Mouse (Mus musculus) MEL (cell line): ENCODE measurements at regions not wholly inside any gene's neighbourhood (a gene's known extent, or its start where the extent isn't known, plus 50 kb on each side); places are given as distances from the start of the nearest gene placed in this dataset.

Experiments
- DNase-seq: peaks from one replicate; pipeline ENCODE4 v3.0.0; 2011; ENCODE audit warnings: low read depth, low spot score
- H3K27ac ChIP-seq: 2 replicates; pipeline ENCODE4 v1.5.1; 2012; ENCODE audit warnings: low read depth, mild to moderate bottlenecking, control low read depth, low read length, moderate library complexity; ENCODE audit not compliant: control insufficient read depth
- H3K27me3 ChIP-seq, 2 experiments: fragments of 150-350 bp in 1 of 2; sonication (generic) in 1 of 2; 2 replicates each; pipeline ENCODE4 v1.6.1; 2012; ENCODE audit warnings: low read length in 2 of 2, mild to moderate bottlenecking in 2 of 2, improper control_type of control experiment in 1 of 2, moderate library complexity in 1 of 2; ENCODE audit not compliant: insufficient read depth in 2 of 2, control insufficient read depth in 1 of 2
- H3K36me3 ChIP-seq, 2 experiments: 2 replicates each; pipeline ENCODE4 v1.6.1; 2012 to 2014; ENCODE audit warnings: low read length in 2 of 2, improper control_type of control experiment in 1 of 2, inconsistent platforms in 1 of 2, mild to moderate bottlenecking in 1 of 2; ENCODE audit not compliant: insufficient read depth in 2 of 2, control insufficient read depth in 1 of 2
- H3K4me1 ChIP-seq, 2 experiments: fragments of 150-350 bp in 1 of 2; sonication (generic) in 1 of 2; 2 replicates each; pipeline ENCODE4 v1.6.1; 2012; ENCODE audit warnings: low read length in 2 of 2, improper control_type of control experiment in 1 of 2, mild to moderate bottlenecking in 1 of 2; ENCODE audit not compliant: insufficient read depth in 2 of 2, control insufficient read depth in 1 of 2
- H3K4me3 ChIP-seq, 2 experiments: fragments of 150-350 bp in 1 of 2; sonication (generic) in 1 of 2; 2 replicates each; pipeline ENCODE4 v1.5.1; 2012; ENCODE audit warnings: low read depth in 2 of 2, low read length in 2 of 2, mild to moderate bottlenecking in 2 of 2, moderate library complexity in 2 of 2, control low read depth in 1 of 2, improper control_type of control experiment in 1 of 2; ENCODE audit not compliant: control insufficient read depth in 1 of 2, insufficient read depth in 1 of 2
- H3K79me2 ChIP-seq: 2 replicates; pipeline ENCODE4 v1.6.1; 2012; ENCODE audit warnings: mild to moderate bottlenecking, low read length, moderate library complexity; ENCODE audit not compliant: control insufficient read depth, poor library complexity, insufficient read depth
- H3K9ac ChIP-seq: 2 replicates; pipeline ENCODE4 v1.6.1; 2012; ENCODE audit warnings: low read depth, mild to moderate bottlenecking, control low read depth, low read length, moderate library complexity; ENCODE audit not compliant: control insufficient read depth, poor library complexity, severe bottlenecking
- H3K9me3 ChIP-seq: fragments of 150-350 bp; sonication (generic); replicated peaks from 2 replicates; pipeline ENCODE4 v1.6.1; 2012; ENCODE audit warnings: mild to moderate bottlenecking, low read length, improper control_type of control experiment, moderate library complexity; ENCODE audit not compliant: insufficient read depth
- BHLHE40 ChIP-seq: IDR thresholded peaks from 2 replicates; pipeline ENCODE4 v1.6.1; 2012; ENCODE audit warnings: low read depth, mild to moderate bottlenecking, inconsistent platforms, low read length, improper control_type of control experiment, borderline replicate concordance
- CHD1 ChIP-seq: IDR thresholded peaks from 2 replicates; pipeline ENCODE4 v1.6.1; 2012; ENCODE audit warnings: low read depth, mild to moderate bottlenecking, inconsistent platforms, low read length, improper control_type of control experiment
- CHD2 ChIP-seq: IDR thresholded peaks from 2 replicates; pipeline ENCODE4 v1.6.1; 2011; ENCODE audit warnings: low read length, improper control_type of control experiment
- ELF1 ChIP-seq: IDR thresholded peaks from 2 replicates; pipeline ENCODE4 v1.6.1; 2014; ENCODE audit warnings: low read depth, mild to moderate bottlenecking, inconsistent platforms, low read length, improper control_type of control experiment, moderate library complexity
- ETS1 ChIP-seq: IDR thresholded peaks from 2 replicates; pipeline ENCODE4 v1.6.1; 2012; ENCODE audit warnings: low read depth, mild to moderate bottlenecking, inconsistent platforms, low read length, improper control_type of control experiment, moderate library complexity
- JUND ChIP-seq: IDR thresholded peaks from 2 replicates; pipeline ENCODE4 v1.6.1; 2011; ENCODE audit warnings: low read depth, mild to moderate bottlenecking, improper control_type of control experiment, low read length
- MEF2A ChIP-seq: IDR thresholded peaks from 2 replicates; pipeline ENCODE4 v1.6.1; 2014; ENCODE audit warnings: low read depth, mild to moderate bottlenecking, inconsistent platforms, low read length, improper control_type of control experiment; ENCODE audit not compliant: poor library complexity, insufficient replicate concordance, severe bottlenecking; ENCODE audit errors: extremely low read depth
- MYC ChIP-seq: IDR thresholded peaks from 2 replicates; pipeline ENCODE4 v1.6.1; 2011; ENCODE audit warnings: low read depth, mild to moderate bottlenecking, low read length, improper control_type of control experiment, moderate library complexity
- NELFE ChIP-seq: IDR thresholded peaks from 2 replicates; pipeline ENCODE4 v1.6.1; 2011; ENCODE audit warnings: low read depth, low read length, improper control_type of control experiment
- TAL1 ChIP-seq: IDR thresholded peaks from 2 replicates; pipeline ENCODE4 v1.6.1; 2012; ENCODE audit warnings: mild to moderate bottlenecking, inconsistent platforms, low read length, moderate library complexity, mixed read lengths
- TBP ChIP-seq: IDR thresholded peaks from 2 replicates; pipeline ENCODE4 v1.8.0; 2011; ENCODE audit warnings: low read depth, low read length, improper control_type of control experiment
- USF1 ChIP-seq: IDR thresholded peaks from 2 replicates; pipeline ENCODE4 v1.6.1; 2014; ENCODE audit warnings: low read depth, mild to moderate bottlenecking, inconsistent platforms, low read length, improper control_type of control experiment, moderate library complexity
- ZMIZ1 ChIP-seq: IDR thresholded peaks from 2 replicates; pipeline ENCODE4 v1.6.1; 2012; ENCODE audit warnings: low read depth, mild to moderate bottlenecking, inconsistent platforms, low read length, improper control_type of control experiment, moderate library complexity

DNA sequence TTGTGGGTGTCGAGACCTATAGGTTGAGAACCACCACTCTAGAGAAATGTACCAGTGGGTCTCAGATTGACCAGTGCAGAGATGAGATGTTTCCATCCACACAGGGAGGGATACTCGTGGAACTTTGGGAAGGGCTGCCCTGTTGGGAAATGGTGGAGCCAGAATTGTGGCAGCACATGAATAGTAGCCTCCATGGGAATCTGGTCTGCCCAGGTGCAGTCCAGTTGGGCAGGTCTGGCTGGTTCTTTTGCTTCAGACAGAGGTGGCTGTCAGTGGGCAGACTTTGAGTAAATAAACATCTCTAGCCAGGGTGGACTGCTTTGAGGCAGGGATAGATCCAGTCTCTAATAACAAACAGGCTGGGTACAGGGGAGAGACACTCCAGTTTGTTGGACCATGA is 126.0 kb upstream of the Sash1 start:
- no peaks in the 10 kb centered on the region for H3K9me3 ChIP-seq
- no peaks in the 10 kb centered on the region for H3K36me3 ChIP-seq
- TF ChIP-seq USF1, result no peak
- no peak for TF ChIP-seq TAL1
- TF ChIP-seq TBP, result no peak
- no peaks in the 10 kb centered on the region for H3K79me2 ChIP-seq
- no peaks in the 10 kb centered on the region for H3K27me3 ChIP-seq
- no peak overlapping the region for H3K9ac ChIP-seq
- no peak overlapping the region for H3K27ac ChIP-seq
- DNase-seq, result no peak
- no peaks in the 10 kb centered on the region for H3K4me1 ChIP-seq
- no peak overlapping the region for H3K4me3 ChIP-seq

DNA sequence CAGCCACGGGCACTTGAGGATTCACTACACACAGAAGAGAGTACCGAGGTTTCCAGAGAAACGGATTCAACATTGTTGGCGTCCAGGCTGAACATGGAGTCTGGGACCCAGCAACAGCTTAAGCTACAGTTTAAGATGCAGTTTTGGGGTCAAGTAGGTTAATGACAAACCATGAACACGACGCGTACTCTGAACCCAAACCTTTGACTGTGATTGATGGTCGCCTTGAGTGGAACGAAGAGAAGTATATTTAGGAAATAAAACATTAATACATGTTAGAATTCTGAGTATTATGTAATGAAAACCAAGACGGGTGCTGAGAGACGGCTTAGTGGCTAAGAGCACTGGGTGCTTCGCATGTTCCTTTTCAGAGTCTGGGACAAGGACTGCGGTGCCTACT is 124.3 kb upstream of the Sash1 start:
- Histone ChIP-seq H3K27ac (no peak overlapping the region), H3K4me3 (no peak overlapping the region), H3K36me3 (no peaks in the 10 kb centered on the region), H3K79me2 (no peaks in the 10 kb centered on the region), H3K4me1 (no peaks in the 10 kb centered on the region), H3K9ac (no peak overlapping the region), H3K27me3 (no peaks in the 10 kb centered on the region), H3K9me3 (no peaks in the 10 kb centered on the region)
- DNase-seq, result no peak
- TF ChIP-seq MEF2A (no peak), ETS1 (no peak), ZMIZ1 (no peak), NELFE (no peak)

GRCm38 (mm10) chr10:9005140-9005909 is 119.5 kb upstream of the Sash1 start:
- H3K36me3 ChIP-seq, result no peaks in the 10 kb centered on the region
- no peak overlapping the region for H3K9ac ChIP-seq
- no peaks in the 10 kb centered on the region for H3K27me3 ChIP-seq
- TF ChIP-seq TAL1, result no peak
- TF ChIP-seq BHLHE40, result no peak
- no peak for TF ChIP-seq NELFE
- no peak for TF ChIP-seq ETS1
- no peak for TF ChIP-seq CHD2
- no peak for TF ChIP-seq JUND
- no peak for TF ChIP-seq TBP
- no peak for TF ChIP-seq MYC
- TF ChIP-seq CHD1, result no peak
- TF ChIP-seq ELF1, result no peak
- TF ChIP-seq, all 39 proteins: peak for 0
- no peak overlapping the region for H3K27ac ChIP-seq
- no peak overlapping the region for H3K4me3 ChIP-seq
- no peaks in the 10 kb centered on the region for H3K79me2 ChIP-seq
- no peak for DNase-seq
- no peaks in the 10 kb centered on the region for H3K4me1 ChIP-seq
- H3K9me3 ChIP-seq, result no peaks in the 10 kb centered on the region
